Mouse (Mus musculus) granulocyte monocyte progenitor cell, adult 5-6 weeks (primary cell): ENCODE results near the gene Scd2. TPM values are rescaled to one million over a fixed set of nuclear protein-coding genes. Genes with fewer than 3 reads are reported as not detected.

Source experiments
- ATAC-seq: replicated peaks from 2 replicates; pipeline ENCODE4 v1.8.0; 2016; ENCODE audit warnings: mild to moderate bottlenecking, moderate TSS enrichment, inconsistent platforms; ENCODE audit not compliant: poor library complexity, severe bottlenecking
- total RNA-seq, 2 experiments: library from RNA; stranded (forward) in 1 of 2; stranded (reverse) in 1 of 2; fragments of 200-712, 200-1000 nt in 1 of 2; fragments of >200 nt in 1 of 2; fragmentation: Nextera tagmentation in 1 of 2; gene quantifications; 2 replicates each; pipeline ENCODE4 v1.2.3; 2014 to 2017

The Scd2 gene
- total RNA-seq, 2 experiments from 2014 or later: 91.6 to 108 TPM

GRCm38 (mm10) chr19:44335876-44336662, 42.6 kb downstream of the Scd2 start:
- ATAC-seq: no peak

GRCm38 (mm10) chr19:44349689-44350088, 56.2 kb downstream of the Scd2 start:
- ATAC-seq: no peak

- no peak for ATAC-seq
These were observed 58.3 kb downstream of the Scd2 start for GRCm38 (mm10) chr19:44351756-44352155.

Other genes with a start within 250 kb of the Scd2 start
- 73.4 and 78.4 TPM in 2 replicates for gene Erlin1, start 223.9 kb upstream of the Scd2 start, total RNA-seq (2014; fragmentation: Nextera tagmentation)
- gene Erlin1, start 223.9 kb upstream of the Scd2 start, total RNA-seq (2017): 51.1 and 56.5 TPM in 2 replicates
- gene Chuk, start 186.2 kb upstream of the Scd2 start, total RNA-seq (2014; fragmentation: Nextera tagmentation): 45.7 and 60.9 TPM in 2 replicates
- gene Chuk, start 186.2 kb upstream of the Scd2 start, total RNA-seq (2017): 69.8 and 71.6 TPM in 2 replicates
- gene Cwf19l1, start 157.8 kb upstream of the Scd2 start, total RNA-seq (2014; fragmentation: Nextera tagmentation): 27.7 and 44.9 TPM in 2 replicates
- 19.3 and 26.3 TPM in 2 replicates for gene Cwf19l1, start 157.8 kb upstream of the Scd2 start, total RNA-seq (2017)
- 143 and 186 TPM in 2 replicates for gene Bloc1s2, start 147.2 kb upstream of the Scd2 start, total RNA-seq (2014; fragmentation: Nextera tagmentation)
- gene Bloc1s2, start 147.2 kb upstream of the Scd2 start, total RNA-seq (2017): 70.7 and 91.4 TPM in 2 replicates
- not detected in 2 replicates for gene Pkd2l1, start 101.2 kb upstream of the Scd2 start, total RNA-seq (2014; fragmentation: Nextera tagmentation)
- gene Pkd2l1, start 101.2 kb upstream of the Scd2 start, total RNA-seq (2017): not detected in 2 replicates
- not detected in 2 replicates for gene Scd3, start 90.4 kb upstream of the Scd2 start, total RNA-seq (2014; fragmentation: Nextera tagmentation)
- not detected in 2 replicates for gene Scd3, start 90.4 kb upstream of the Scd2 start, total RNA-seq (2017)
- not detected in 2 replicates for gene Scd4, start 39.4 kb downstream of the Scd2 start, total RNA-seq (2014; fragmentation: Nextera tagmentation)
- gene Scd4, start 39.4 kb downstream of the Scd2 start, total RNA-seq (2017): 0.22 TPM in 1 of 2 replicates, not detected in the other
- gene Scd1, start 114.2 kb downstream of the Scd2 start, total RNA-seq (2014; fragmentation: Nextera tagmentation): 0.41 TPM in 1 of 2 replicates, not detected in the other
- not detected in 2 replicates for gene Scd1, start 114.2 kb downstream of the Scd2 start, total RNA-seq (2017)
- gene Wnt8b, start 199.8 kb downstream of the Scd2 start, total RNA-seq (2014; fragmentation: Nextera tagmentation): not detected in 2 replicates
- gene Wnt8b, start 199.8 kb downstream of the Scd2 start, total RNA-seq (2017): not detected in 2 replicates